Mouse (Mus musculus) urinary bladder, postnatal 14 days (tissue): ENCODE data around the gene Acvr2b.

ENCODE experiments used
- DNase-seq: peaks from one replicate; pipeline ENCODE4 v3.0.0; 2021; ENCODE audit warnings: low spot score

Gene Acvr2b

DNA sequence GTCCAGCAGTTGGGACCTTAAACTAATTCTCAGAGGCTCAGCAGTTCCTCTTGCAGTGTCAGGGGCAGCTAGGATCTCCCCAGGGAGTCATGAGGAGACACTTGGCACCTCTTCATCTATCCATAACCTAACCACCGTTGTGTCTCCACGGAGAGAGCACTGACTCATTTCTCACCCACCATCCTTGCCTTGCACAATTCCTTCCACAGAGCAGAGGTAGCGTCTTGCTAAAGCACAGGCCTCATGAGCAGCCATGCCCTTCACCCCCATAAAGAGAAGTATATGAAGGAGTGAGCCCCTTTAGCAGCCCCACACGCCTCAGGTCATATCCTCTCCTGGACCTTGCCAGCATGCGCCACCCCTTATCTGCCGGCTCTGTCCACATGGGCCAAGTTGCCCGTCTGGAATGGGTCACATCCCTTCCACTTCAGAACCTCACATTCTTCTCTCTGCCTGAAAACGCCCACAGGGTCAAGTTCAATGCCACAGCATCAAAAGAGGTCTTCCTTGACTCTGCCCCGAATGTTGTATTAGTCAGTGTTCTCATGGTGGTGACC lies 71.8 kb downstream of the Acvr2b start:
- no peak for DNase-seq

DNA sequence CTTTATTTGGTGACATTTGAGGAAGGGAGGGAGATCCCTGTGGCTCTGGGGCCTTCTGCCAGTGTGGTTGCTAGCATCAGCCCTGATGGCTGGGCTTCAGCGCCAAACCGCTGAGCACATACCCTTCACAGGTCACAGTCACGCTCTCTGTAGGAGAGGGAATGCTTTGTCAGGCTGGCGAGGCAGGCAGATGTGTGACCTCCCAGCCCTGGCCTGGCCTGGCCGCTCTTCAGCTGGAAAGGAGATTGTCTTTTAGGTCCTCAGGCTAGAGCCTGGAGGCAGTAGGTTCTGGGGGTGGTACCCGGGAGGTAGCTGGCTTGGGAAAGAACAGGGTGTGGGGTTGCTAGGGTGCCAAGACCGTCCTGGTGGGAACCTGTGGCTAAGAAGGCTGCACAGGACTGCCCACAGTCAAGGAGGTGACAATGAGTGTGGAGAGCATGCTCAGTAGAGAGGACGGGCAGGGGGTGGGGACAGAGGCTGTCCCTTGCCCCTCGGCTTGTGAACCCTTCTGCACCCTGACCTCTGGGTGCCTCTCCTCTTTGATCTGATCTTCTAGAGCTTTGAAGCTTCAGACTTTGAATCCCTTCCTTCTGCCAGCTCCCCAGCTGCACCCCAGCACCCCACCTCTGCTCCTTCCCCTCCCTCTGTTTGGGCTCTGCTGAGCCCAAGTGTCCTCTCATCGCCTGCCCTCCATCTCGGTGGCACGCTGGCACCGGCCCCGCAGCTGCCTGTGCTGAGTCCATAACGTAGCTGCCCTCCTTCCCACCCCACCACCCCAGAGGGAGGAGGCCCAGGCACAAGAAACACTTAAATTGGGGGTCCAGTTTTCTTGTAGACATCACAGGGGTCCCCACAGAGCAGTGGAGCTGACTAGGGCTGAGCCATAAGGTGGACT lies 73.0 kb downstream of the Acvr2b start:
- no peak for DNase-seq

DNA sequence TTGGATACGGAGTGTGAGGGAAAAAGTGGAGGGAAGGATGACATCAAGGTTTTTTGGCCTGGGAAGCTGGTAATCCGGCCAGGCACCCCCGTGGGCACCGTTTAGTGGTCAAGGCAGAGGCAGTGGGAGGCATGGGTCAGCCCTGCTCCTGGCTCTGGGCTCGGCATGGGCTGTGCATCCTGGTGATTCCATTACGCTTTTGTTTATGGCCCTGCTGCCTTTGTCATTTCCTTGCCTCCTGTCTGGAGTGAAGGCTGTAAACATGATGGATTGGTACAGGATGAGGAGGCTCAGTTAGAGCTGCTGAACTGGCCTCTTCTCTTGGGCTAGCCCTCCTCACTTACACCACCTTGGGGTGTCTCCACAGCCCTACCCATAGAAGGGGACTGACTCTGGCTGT lies 75.8 kb downstream of the Acvr2b start:
- DNase-seq, result no peak

DNA sequence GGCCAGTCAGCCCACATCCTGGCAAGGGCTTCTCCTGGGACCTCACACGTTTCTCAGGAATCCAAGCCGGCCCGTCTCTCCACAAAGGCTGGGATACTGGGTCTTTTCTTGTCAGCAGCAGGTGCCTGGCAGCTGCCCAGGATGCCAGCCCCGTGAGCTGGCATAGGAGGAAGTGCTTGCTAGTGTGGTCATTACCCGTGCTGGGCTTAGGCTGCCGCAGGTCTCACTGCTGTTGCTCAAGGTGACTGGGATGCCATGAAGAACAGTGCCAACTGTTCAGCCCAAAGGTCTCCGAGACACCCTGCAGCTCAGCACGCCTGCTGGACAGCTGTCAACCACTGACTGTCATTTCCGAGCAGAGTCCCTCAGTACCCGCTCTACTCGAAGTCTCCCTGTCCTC lies 76.4 kb downstream of the Acvr2b start:
- DNase-seq, result no peak

DNA sequence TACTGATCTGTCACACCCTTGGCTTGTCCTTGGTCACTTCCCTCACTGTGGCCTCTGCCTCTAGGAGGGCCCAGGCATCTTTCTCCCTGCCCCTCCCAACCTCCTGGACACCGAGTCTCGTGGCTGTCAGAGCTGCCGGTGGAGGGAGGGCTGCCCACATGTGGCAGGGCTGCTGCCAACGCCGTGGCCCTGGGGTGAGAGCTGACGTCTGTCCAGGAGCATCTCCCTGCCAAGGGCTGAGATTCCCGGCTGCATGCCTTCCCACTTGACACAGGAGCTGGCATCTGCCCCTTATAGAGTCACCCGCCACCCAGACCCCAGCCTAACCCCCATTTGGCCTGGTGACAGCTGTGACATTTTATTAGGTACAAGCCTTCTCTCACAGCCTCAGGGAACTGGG lies 77.4 kb downstream of the Acvr2b start:
- peak; percentile 29 for DNase-seq

DNA sequence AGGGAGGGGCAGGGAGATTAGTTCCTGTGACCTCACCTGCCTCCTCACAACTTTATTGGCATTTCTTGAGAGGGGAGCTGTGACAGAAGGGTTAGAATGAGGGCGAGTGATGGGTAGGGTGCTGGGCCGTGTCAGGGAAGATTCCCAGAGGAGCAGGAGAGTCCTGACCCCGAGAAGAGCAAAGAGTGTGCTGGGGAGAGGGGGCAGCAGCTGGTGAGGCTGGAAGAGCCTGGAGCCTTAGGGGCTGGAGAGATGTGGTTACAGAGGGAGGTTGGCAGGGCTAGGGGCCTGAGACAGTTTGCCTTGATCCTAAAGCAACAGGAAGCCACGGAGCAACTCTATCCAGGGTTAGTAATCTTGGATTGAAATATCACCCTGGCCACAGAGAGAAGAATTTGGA lies 79.7 kb downstream of the Acvr2b start:
- no peak for DNase-seq

DNA sequence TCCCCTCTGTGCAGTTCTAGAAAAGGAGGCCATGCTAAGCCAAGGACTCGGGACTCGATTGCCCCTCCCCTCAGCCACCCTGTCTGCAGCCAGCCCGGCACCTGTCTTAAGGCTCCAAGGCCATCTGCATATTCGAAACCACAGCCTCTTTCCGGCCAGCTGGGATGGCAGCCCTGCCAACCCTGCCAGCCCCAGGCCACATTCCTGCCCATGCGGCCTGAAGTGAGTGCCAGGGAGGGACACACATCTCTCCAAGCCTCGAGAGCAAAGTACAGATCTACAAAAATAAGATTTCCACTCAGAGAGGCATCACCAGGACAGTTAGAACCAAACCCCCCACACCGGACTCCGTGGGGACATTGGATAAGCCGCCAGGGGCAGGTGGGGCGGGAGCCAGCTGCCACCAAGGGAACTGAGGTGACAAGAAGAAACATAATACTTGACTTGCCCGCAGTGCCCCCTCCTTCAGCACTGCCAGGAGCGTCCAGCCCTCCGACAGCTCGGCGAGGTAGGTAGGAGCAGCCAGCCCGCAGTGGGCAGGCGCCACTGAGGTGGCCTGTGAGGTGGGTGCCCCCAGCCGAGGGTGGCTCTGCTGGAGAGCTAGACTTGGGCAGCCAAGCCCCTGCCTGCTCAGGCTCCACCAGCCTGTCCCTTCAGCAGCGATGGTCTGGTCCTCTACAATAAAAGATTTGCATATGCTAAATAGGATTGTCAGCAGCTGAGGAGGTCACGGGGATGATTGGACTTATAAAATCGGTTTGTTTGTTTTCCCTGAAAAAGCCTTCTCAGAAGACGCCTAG lies 81.8 kb downstream of the Acvr2b start:
- DNase-seq, result no peak

DNA sequence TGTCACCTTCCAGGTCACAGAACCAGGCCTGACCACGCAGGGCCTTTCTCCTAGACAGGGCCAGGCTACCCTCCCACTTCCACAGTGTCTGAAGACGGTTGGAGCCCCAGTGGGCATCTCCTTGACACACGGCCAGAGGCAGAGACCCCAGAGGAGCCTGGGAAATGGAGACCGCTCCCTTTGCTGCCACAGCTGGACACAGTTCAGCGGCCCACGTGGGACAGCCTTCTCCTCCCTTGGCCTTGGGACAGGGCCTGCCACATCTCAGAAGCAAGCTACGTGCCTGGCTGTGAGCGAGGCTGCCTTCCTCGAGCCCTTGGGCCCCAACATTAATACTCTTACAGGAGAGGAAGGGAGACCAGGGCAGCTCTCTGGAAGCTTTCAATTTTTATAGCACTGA lies 82.5 kb downstream of the Acvr2b start:
- DNase-seq, result no peak
